Mouse (Mus musculus) heart, postnatal 0 days (tissue): ENCODE measurements around the gene Fabp1.

Experiments used
- CTCF ChIP-seq: IDR thresholded peaks from 2 replicates; pipeline ENCODE4 v1.5.1; 2016; ENCODE audit warnings: antibody characterized with exemption, control low read depth, low read depth
- EP300 ChIP-seq: IDR thresholded peaks from 2 replicates; pipeline ENCODE4 v1.6.1; 2016; ENCODE audit warnings: antibody characterized with exemption, low read depth

GRCm38 (mm10) chr6:71197636-71198535 is 1.7 kb upstream of the Fabp1 start:
- TF ChIP-seq CTCF (no peak), EP300 (no peak)
